Mouse (Mus musculus) cortical plate, adult 2 months (tissue): Measurements from ENCODE around the gene Mapk14. TPM values are rescaled to one million over a fixed set of nuclear protein-coding genes. Genes with fewer than 3 reads are reported as not detected.

Experiments
- H3K27ac ChIP-seq: fragments of 200-500 bp; 2 replicates; pipeline ENCODE4 v1.5.1; 2012; ENCODE audit warnings: low read length, control low read depth, inconsistent platforms; ENCODE audit not compliant: insufficient read depth
- H3K4me1 ChIP-seq: fragments of 200-500 bp; 2 replicates; pipeline ENCODE4 v1.6.1; 2011; ENCODE audit warnings: low read length; ENCODE audit not compliant: control insufficient read depth, insufficient read depth
- H3K4me3 ChIP-seq: fragments of 200-500 bp; 2 replicates; pipeline ENCODE4 v1.5.1; 2011; ENCODE audit warnings: mild to moderate bottlenecking, low read length, control low read depth; ENCODE audit not compliant: insufficient read depth
- CTCF ChIP-seq: fragments of 200-500 bp; IDR thresholded peaks from 2 replicates; pipeline ENCODE4 v1.5.1; 2011; ENCODE audit warnings: mild to moderate bottlenecking, control low read depth, low read length; ENCODE audit not compliant: insufficient read depth; ENCODE audit errors: extremely low read depth
- POLR2A ChIP-seq: fragments of 200-500 bp; IDR thresholded peaks from 2 replicates; pipeline ENCODE4 v1.6.1; 2011; ENCODE audit warnings: mild to moderate bottlenecking, low read length, control low read depth; ENCODE audit not compliant: insufficient read depth; ENCODE audit errors: extremely low read depth
- polyA plus RNA-seq: library from polyadenylated mRNA; depleted of rRNA; stranded (reverse); fragments of >200 nt; gene quantifications from 2 replicates; pipeline ENCODE4 v1.2.3, GENCODE M21; 2012; rRNA removed

The Mapk14 gene
- 125 and 127 TPM in 2 replicates for polyA plus RNA-seq

DNA sequence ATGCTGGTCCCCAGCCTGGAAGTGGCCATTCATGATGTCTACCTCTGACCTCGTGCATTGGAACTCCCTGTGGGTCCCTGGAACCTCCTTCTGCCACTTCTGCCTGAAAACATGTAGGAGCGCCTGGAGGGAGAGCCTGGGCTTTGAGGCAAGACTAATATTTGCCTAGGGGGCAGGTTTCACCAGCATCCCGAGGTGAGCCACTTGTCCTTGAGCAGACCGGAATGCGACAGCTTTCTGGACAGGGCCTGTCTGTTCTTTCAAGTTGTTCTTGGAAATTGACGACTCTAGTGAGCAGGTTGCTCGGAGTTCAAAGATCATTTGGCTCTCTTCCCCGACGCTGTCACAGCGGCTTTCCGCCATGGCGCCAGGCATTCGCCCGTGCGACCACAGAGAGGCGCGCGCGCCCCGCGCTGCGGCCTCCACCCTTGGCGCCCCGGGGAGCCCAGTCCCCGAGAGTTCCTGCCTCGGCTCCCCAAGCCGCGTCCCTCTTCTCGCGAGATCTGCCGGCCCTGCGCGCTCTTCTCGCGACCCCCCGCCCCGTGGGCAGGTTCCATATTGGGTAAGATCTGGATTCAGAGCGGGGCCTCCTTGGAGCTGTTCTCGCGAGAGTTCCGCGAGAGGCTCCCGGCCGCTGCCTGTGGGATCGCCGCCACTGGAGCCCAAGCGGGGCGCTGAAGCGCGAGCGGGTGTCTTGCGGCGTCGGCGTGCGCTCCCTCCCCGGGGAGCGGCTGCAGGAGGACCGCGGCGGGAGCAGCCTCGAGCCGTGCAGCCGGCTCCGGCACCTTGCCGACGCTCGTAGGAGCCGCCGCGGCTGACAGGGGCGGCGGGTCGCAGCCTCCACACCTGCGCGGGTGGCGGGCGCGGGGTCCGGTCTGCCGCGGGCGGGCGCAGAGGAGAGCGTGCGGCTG is at the start of gene Mapk14:
Gene Mapk14 (plus strand): TSS at position 554 of the 911 bp plus-strand sequence.
- TF ChIP-seq POLR2A, result peak; percentile 91
- peak; percentile 43; the same call in 1 of the 2 replicates for TF ChIP-seq CTCF
- H3K4me1 ChIP-seq, result peaks cover 9% of the 10 kb centered on the region
- peak within 1 kb of the TSS; percentile 43 for H3K4me3 ChIP-seq
- peak within 1 kb of the TSS; percentile 88 for H3K27ac ChIP-seq

DNA sequence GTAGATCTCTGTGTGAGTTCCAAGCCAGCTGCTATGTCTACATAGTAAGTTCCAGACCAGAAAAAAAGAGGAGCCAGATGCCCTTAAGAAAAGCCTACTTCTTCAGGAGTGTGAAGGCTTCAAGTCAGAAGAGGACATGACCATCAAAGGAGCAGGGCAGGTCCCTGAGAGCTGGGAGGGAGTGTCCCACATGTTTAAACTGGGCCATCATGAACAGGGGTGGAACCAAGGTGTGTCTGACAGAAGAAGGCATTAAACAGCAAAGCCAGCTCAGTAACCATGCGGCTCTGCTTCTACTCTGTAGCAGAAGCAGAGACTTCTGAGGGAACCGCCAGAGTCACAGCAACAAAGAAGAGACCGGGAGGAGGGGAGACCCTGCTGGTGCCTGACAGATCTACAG is 47.4 kb upstream of the Mapk14 start:
- Histone ChIP-seq H3K27ac (no peak overlapping the region), H3K4me1 (peaks cover 4% of the 10 kb centered on the region; the same call in 1 of the 2 replicates), H3K4me3 (no peak overlapping the region)
- TF ChIP-seq POLR2A, result no peak
- no peak for TF ChIP-seq CTCF

DNA sequence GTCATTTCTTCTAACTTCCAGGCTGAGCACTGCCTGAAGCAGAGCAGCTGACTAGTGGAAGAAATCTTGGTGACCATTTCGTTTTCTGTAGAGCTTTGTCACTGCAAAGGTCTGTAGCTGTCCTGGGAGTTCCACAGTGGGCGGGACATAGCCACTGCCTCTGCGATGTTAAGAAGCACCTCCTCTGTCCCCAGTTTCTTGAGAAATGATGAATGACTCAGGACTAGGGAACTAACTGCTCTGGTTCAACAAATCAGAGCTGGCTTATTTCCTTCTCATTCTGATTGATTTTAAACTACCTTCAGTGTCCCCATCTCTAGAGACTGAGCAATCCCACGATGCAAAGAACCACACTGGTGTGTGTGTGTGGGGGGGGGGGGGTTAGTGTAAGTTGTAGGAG is 47.0 kb upstream of the Mapk14 start:
- H3K27ac ChIP-seq, result no peak overlapping the region
- no peak for TF ChIP-seq CTCF
- no peak for TF ChIP-seq POLR2A
- no peak overlapping the region for H3K4me3 ChIP-seq
- H3K4me1 ChIP-seq, result peaks cover 4% of the 10 kb centered on the region; the same call in 1 of the 2 replicates

DNA sequence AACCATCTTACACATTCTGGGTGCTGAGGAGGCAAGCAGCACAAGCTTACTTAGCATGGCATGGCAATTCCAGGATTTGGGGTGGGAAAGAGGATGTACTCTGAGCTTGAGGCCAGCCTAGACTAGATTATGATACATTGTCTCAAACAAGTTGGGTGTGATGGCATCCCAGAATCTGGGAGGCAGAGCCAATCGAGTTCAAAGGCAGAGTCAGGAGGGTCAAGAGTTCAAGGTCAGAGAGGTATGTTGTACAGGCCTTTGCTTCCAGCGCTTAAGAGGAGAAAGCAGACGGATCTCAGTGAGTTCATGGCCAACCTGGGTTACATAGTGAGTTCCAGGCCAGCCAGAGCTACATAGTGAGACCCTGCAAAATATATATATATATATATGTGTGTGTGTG is 44.9 kb upstream of the Mapk14 start:
- no peak for TF ChIP-seq POLR2A
- TF ChIP-seq CTCF, result no peak
- peaks cover 4% of the 10 kb centered on the region; the same call in 1 of the 2 replicates for H3K4me1 ChIP-seq
- no peak overlapping the region for H3K4me3 ChIP-seq
- no peak overlapping the region for H3K27ac ChIP-seq

DNA sequence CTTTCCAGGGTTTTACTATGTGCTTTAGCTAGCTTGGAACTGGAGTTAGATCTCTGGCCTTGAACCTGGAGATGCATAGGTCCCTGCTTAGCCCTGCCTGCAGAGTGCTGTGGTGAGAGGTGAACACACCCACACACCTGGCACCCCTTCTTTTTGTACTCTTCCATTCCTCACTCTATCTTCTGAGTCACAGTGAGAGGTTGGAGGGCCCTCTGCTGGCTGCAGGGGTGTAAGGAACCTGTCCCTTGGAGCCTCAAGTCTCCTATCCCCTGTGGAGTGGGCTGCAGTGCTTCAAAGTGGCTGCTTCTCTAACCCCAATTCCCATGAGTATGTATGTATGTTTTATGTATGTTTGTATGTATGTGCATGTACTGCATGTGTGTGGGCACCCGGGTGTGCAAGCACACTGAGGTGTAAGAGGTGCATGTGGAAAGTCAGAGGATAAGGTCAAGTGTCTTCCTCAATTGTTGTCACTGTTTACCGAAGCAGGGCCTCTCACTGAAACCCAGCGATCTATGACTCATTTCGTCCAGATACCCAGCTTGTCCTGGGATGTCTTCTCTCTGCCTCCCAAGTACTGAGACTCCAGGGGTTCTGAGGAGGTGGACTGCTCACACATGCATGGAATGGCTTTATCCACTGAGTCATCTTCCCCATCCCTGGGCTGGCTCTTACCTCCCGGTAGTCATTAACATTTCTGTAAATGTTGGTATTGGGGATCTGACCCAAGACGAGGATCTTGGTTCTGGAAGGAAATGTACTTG is 42.3 kb upstream of the Mapk14 start:
- TF ChIP-seq POLR2A (no peak), CTCF (peak; percentile 83)
- no peak overlapping the region for H3K4me3 ChIP-seq
- H3K4me1 ChIP-seq, result peaks cover 1% of the 10 kb centered on the region; the same call in 1 of the 2 replicates
- no peak overlapping the region for H3K27ac ChIP-seq

DNA sequence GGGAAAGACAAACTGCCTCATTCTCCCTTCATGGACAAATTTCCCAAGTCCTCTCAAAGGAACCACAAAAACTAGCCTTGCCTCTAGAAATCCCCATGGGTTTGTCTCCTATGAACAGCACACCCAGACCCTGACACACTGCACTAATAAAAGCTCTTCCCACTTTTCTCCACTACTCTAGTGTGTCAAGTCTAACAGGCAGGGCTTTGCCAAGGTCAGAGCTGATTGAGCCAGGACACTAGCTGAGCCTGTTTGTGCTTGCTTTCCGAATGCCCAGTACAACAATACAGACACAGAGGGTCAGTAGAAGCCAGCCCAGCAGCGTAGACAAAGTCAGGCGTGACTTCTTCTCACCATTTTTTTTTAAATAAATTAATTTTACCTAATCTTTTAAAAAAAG is 40.9 kb upstream of the Mapk14 start:
- no peak for TF ChIP-seq CTCF
- Histone ChIP-seq H3K4me1 (peaks cover 1% of the 10 kb centered on the region; the same call in 1 of the 2 replicates), H3K27ac (no peak overlapping the region), H3K4me3 (no peak overlapping the region)

DNA sequence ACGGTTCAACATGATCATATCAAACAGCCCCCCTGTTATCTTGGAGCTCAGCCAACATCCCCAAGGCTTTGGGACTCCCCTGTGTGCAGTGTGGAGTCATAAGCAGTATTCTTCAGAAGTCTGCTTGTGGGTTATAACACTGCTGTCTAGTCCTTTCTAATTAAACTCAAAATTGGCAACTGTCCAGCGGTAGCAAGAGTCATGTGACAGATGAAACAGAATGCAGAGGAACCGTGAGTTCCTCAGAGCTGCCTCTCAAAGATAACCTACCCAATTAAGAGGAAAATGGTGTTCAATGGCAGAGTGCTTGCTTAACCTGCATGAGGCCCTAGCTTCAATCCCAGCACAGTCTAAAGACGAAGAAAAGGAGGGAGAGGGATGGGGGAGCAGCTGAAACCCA is 33.2 kb upstream of the Mapk14 start:
- Histone ChIP-seq H3K27ac (no peak overlapping the region), H3K4me1 (no peaks in the 10 kb centered on the region), H3K4me3 (no peak overlapping the region)
- no peak for TF ChIP-seq CTCF
- no peak for TF ChIP-seq POLR2A

DNA sequence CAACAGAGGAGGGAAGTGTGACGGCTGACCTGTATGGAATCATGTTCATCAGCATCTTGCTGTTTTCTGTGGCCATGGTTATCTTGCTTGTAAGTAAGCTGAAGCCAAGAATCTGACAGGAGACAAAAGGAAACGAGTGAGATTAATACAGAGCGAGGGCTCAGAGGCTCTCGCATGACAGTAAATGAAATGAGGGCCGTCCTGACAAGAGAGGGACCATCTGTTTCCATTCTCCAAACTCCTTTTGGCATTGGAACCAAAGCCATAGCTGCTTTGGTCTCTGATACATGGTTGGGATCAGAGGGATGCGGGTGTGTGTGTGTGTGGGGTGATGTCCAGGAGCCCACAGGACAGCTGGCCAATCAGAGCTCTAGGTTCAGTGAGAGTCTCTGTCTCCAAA is 31.6 kb upstream of the Mapk14 start:
- H3K4me3 ChIP-seq, result no peak overlapping the region
- H3K4me1 ChIP-seq, result no peaks in the 10 kb centered on the region
- H3K27ac ChIP-seq, result no peak overlapping the region
- no peak for TF ChIP-seq CTCF
- TF ChIP-seq POLR2A, result no peak

DNA sequence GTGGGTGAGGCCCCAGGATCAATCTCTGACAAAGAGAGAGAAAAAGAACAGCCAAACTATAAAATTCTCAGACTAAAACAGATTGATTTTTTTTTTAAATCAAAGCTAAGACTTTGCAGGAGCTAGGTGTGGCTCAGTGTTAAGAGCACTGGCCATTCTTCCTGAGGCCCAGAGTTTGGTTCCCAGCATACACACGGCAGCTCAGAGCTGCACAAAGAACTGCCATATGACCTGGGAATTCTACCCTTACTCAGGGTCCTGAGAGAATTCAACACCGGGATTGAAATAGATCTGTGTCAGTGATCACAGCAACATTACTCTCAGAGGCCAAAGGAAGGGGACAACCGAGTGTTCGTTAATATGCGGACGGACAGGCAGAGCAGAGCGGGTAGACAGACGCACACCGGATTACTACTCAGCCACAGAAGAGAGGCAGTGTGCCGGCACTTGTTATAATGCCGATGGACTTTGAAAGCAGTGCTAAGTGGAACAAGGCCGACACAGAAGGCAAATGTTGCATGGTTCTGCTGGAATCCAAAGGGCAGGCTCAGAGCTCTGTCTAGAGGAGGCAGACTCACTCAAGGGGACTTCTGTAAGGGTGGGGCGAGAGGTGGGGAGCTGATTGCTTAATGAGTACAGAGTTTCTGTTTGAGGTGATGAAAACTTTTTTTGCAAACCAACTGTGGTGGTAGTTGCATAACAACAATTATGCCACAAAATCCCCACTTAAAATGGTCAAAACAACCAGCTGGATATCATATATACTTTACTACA is 8.6 kb upstream of the Mapk14 start:
- Histone ChIP-seq H3K4me1 (no peaks in the 10 kb centered on the region), H3K4me3 (no peak overlapping the region), H3K27ac (no peak overlapping the region)
- TF ChIP-seq CTCF (no peak), POLR2A (no peak)
